Mouse (Mus musculus) c-Kit-positive CD71-positive TER-119-negative erythroid progenitor cells, embryonic 14.5 days (primary cell): ENCODE measurements at regions not wholly inside any gene's neighbourhood (a gene's known extent, or its start where the extent isn't known, plus 50 kb on each side); places are given as distances from the start of the nearest gene placed in this dataset.

ENCODE experiments used
- DNase-seq: peaks from one replicate; pipeline ENCODE4 v3.0.0-alpha.2; 2013; ENCODE audit warnings: low read depth

GRCm38 (mm10) chr1:23207843-23208242 lies 105.8 kb upstream of the 4933415F23Rik start:
- DNase-seq, result no peak

DNA sequence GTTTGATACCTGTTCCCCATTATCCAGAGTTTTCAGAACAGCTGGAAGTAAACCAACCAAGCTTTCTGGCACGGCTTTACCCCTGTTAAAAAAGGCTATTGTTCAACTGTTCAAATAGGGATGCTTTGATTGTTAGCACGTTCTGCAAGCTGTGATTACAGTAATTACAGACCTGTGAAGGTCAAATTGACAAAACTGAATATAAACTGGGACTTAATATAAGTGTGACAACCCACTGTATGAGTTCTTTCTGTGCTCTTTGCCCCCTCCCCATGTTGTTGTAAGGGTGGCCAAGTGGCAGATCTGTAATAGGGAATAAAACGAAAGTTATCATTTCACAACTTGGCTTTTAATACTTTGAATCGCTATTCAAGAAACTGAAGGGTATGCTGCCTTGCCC lies 105.0 kb upstream of the 4933415F23Rik start:
- DNase-seq, result no peak

- DNase-seq, result no peak
Observed at GRCm38 (mm10) chr1:23202511-23203435, 100.7 kb upstream of the 4933415F23Rik start.

- DNase-seq, result no peak
Observed at GRCm38 (mm10) chr1:23200460-23200859, 98.4 kb upstream of the 4933415F23Rik start.

DNA sequence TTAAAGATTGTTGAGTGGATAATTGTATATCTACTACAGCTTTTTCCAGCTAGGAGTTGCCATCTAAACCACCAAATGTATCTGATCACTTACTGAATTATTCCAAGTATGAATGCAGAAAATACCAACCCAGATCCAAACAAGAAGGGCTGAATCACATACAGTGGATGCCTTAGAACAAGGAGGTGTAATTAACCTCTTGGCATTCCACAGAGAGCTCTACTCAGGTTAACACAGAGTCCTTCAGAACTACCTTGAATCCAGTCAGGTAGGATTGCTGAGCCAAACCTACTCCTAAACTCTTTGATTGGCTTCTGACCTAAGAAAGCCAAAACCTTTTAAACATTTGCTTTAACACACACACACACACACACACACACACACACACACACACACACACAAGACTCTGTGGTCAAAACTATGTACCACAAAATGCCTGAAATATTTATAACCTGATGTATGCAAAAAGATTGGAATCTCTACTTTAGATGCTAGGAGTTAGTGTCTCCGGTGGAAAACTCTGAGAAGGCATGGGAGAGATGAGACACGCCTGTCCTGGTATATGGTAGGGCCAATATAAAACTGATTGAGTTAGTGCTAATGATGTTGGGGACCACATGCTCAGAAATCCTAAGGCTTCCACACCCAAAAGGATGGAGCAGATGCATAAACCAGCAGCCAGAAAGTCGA lies 88.4 kb upstream of the 4933415F23Rik start:
- DNase-seq, result no peak

DNA sequence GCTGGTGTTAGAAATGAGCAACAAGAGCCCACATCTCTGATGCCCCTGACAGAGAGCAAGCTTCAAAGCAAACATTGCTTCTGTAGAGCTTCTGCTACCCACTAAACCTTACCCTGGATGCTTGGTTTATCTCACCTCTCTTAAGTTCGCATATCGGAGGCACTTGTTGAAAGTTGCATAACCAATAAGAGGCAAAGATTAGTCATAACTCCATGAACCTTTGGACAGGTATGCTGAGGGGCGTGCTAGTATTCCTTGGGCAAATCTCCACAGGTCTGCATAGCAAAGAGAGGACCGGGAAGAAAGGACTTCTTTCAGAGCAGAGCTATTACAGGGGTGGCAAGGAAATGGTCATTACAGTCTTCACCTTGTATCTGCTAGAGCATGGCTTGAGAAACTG lies 87.7 kb upstream of the 4933415F23Rik start:
- no peak for DNase-seq

DNA sequence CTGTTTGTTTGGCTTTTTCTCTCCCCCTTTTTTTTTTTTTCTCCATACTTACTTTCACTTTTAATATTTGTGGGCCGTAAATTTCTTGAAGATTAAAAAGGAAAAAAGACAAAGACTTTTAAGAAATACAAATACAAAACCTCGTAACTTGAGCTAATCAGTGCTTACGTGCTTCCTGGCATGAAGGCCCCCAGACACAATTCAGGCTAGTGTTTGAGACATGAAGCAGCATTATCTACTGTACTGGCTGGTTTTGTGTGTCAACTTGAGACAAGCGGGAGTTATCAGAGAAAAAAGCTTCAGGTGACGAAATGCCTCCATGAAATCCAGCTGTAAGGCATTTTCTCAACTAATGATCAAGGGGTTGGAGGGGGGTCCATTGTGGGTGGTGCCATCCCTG lies 86.2 kb upstream of the 4933415F23Rik start:
- no peak for DNase-seq

- DNase-seq, result no peak
Observed at GRCm38 (mm10) chr1:23187446-23188206, 85.6 kb upstream of the 4933415F23Rik start.

- no peak for DNase-seq
Observed at GRCm38 (mm10) chr1:23184728-23185127, 82.7 kb upstream of the 4933415F23Rik start.

DNA sequence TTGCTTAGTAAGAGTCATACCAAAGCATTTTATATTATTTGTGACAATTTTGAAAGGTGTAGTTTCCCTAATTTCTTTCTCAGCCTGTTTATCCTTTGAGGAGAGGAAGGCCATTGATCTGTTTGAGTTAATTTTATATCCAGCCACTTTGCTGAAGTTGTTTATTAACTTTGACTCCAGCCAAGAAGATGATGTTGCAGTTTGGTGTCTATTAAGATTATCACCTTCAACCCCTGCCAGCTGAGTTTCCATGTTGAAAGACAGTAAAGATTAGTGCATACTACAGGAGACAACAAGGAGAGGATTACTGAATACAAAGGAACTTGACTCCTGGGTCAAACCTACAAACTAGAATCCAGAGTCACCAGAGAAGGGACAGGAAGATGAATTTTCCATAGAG lies 80.5 kb upstream of the 4933415F23Rik start:
- DNase-seq, result no peak

- DNase-seq, result no peak
Observed at GRCm38 (mm10) chr1:23178335-23178974, 76.4 kb upstream of the 4933415F23Rik start.

DNA sequence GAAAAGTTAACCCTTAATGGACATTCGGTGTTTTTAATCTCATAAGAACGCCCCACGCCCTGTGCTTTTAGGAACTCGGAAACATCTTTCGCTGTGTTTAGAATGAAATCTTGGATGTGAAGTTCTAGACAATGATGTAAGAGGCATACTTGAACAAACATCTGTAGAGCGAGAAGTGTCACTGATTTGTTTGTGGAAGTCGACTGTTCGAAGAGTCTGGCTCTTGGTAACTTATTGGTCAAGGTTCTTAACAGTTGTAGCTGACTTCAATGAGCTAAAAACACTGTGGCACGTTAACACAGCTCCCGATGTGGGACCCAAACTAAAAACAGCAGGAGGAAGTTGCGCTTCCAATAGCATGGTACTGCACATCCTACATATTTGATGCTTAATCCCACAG lies 72.0 kb upstream of the 4933415F23Rik start:
- DNase-seq, result no peak

GRCm38 (mm10) chr1:23173054-23173802 lies 71.2 kb upstream of the 4933415F23Rik start:
- DNase-seq, result no peak

DNA sequence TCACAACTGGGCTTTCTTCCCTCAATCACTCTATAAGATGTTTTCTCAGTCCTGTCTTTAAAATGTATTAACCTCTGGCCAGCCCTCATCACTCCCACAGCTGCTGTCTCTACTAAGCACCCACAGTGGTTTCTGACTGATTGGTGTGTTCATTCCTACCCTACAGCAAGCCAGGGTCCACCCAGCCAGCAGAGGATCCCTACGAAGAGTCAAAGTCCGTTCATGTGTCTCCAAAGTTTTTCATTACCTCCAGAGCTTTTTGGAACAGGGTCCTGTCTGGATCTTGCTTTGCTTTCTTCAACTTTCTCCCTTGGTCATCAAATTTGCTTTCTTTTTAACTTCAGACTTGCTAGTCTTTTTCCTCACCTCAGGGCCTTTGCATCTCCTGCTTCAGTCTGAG lies 69.3 kb upstream of the 4933415F23Rik start:
- no peak for DNase-seq

GRCm38 (mm10) chr1:23170711-23171110 lies 68.7 kb upstream of the 4933415F23Rik start:
- DNase-seq, result no peak

- no peak for DNase-seq
Observed at GRCm38 (mm10) chr1:23168504-23168903, 66.5 kb upstream of the 4933415F23Rik start.

- no peak for DNase-seq
Observed at GRCm38 (mm10) chr1:23163371-23163935, 61.4 kb upstream of the 4933415F23Rik start.

- no peak for DNase-seq
Observed at GRCm38 (mm10) chr1:23162766-23163165, 60.7 kb upstream of the 4933415F23Rik start.
